Comparison of ENCODE assay signal across 8 mouse cellular contexts in genomic region chr12:112457839-112458238, GRCm38 (mm10). TPM values are rescaled to one million over a fixed set of nuclear protein-coding genes. Genes with fewer than 3 reads are reported as not detected.
DNase-seq lines count a peak whose midpoint lies in the region.

No protein-coding gene starts in this region.

- intact Hi-C loops in left cerebral cortex, postnatal 10 days (cut with DNase I), result no loop called here

- DNase-seq in retina, postnatal 1 day, result peak; percentile 58
- DNase-seq in retina, embryonic 14.5 days (ENCODE audit: low spot score), result no peak
- DNase-seq in frontal cortex, postnatal 25 days (ENCODE audit: low spot score in 2 of 2), result peak; percentile 46 to 52
- DNase-seq in left cerebral cortex, postnatal 10 days (ENCODE audit: extremely low spot score in 1 of 2, low spot score in 2 of 2), result peak; percentile 62 to 79
- peak; percentile 59 for DNase-seq in right cerebral cortex, postnatal 4 days
- no peak for DNase-seq in spleen, adult 12 weeks (ENCODE audit: low spot score)
- DNase-seq in embryo, embryonic 9.5 days (ENCODE audit: extremely low spot score), result no peak
- DNase-seq in spleen, postnatal 4 days (ENCODE audit: low spot score in 2 of 2), result no peak

RNA-seq across cellular contexts. Expression of gene A530016L24Rik, which starts 31.4 kb away (rescaled TPM):
- total RNA-seq in left cerebral cortex, postnatal 10 days (2021), result under 1 TPM; 0.53 to 0.62 TPM

RNA-seq across cellular contexts. Expression of gene Tmem179, which starts 58.7 kb away (rescaled TPM):
- total RNA-seq in left cerebral cortex, postnatal 10 days (2021), result 100 to 1,000 TPM; 142 to 145 TPM

Comparison
In these comparisons a context has a peak if more than half of its experiments do, and no peak if none do; other contexts are left out.
1. DNase-seq: peak in retina, postnatal 1 day (single experiment), frontal cortex, postnatal 25 days (2 of 2), left cerebral cortex, postnatal 10 days (2 of 2) and right cerebral cortex, postnatal 4 days (single experiment); none in retina, embryonic 14.5 days (single experiment), spleen, adult 12 weeks (single experiment), embryo, embryonic 9.5 days (single experiment) and spleen, postnatal 4 days (0 of 2).